Mouse (Mus musculus): Measurements from ENCODE around the gene Muc1.
A peak's percentile ranks its signal among the peaks of the same experiment; 100 is the strongest.

The Muc1 gene

DNA sequence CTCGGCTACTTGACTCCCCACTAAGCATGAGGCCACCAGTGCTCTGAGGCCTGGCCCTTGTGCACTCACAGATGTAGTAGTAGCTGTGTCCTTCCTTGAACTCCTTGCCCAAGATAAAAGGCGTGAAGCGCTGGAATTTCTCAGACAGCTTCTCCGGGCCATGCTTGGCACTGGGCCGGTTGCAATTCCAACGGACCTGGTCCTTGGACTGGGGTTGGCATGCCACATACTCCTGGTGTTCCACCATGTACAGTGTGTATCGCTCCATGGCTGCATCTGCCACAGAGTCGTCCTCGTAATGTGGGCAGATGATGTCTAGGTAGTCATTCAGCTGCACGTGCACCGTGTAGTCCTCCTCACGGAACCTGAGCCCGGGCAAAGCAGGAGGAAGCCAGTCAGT is 47.2 kb downstream of the Muc1 start:
- no peak for DNase-seq

DNA sequence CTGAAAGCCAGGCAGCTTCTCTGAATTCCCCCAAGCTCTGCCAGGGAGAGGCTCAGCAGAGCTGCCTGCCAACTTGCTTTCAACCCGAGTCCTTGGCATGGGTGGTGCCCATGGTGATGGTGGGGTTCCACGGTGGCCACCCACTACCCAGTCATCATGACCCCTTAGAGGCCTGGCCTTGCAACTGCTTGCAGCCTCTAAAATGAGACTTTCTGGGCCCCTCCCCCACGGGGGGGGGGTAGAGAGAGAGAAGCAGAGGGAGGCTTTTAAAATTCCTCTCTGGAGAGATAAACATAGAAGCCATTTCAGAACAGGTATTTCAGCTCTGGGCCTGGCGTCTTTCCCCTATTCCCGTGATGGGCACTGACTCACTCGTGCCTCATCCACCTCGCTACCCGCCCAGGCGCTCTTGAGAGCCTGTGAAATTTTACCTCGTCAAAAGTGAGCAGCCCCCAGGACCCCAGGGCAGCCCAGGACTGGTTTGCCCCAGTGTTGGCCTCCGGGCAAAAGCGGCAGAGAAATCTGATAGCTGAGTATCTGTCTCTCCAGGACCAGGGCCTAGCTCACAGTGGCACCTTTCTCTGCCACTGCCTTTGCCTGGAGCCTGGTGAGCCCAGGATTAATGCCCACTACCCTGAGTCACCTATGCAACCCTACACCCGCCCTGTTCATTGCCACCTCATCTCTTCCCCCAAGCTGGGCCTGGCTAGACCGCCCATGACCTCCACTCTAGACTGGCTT is 48.6 kb downstream of the Muc1 start:
- no peak for DNase-seq

DNA sequence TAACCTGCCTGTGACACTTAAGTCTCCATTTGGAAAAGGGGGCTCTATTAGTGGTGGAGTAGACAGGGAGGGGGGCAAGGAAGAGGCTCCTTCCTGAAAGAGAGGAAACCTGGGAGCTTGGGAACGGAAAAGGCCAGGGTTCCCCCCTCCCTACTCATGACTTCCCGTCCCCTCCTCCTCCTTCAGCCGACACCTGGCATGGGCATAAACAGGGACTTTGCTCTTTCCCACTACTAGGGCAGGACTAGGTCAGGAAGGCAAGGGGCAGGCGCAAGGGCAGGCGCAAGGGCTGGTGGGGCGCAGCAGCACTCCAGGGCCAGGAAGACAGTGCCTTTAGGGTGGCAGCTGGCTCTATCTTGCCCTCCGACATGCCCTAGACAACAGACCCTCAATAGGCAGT is 49.2 kb downstream of the Muc1 start:
- no peak for DNase-seq

DNA sequence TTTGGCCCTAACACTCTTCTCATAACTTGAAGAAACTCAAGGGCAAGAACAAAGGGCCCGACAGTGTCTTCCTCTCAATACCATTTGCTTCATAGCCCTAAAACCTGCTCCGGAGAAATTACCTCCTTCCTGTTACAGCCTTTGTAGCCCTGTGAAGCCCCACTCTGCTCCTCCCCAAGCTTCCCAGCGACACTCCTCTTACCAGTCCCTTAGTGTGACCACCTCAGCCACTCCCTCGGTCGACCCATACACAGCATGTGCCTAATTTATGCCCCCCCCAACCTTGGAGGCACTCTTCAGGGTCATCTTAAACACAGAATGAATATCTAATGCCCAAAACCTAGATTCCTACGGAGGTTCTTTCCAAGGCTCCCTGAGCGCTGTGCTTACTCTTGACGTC is 49.8 kb downstream of the Muc1 start:
- DNase-seq = no peak

DNA sequence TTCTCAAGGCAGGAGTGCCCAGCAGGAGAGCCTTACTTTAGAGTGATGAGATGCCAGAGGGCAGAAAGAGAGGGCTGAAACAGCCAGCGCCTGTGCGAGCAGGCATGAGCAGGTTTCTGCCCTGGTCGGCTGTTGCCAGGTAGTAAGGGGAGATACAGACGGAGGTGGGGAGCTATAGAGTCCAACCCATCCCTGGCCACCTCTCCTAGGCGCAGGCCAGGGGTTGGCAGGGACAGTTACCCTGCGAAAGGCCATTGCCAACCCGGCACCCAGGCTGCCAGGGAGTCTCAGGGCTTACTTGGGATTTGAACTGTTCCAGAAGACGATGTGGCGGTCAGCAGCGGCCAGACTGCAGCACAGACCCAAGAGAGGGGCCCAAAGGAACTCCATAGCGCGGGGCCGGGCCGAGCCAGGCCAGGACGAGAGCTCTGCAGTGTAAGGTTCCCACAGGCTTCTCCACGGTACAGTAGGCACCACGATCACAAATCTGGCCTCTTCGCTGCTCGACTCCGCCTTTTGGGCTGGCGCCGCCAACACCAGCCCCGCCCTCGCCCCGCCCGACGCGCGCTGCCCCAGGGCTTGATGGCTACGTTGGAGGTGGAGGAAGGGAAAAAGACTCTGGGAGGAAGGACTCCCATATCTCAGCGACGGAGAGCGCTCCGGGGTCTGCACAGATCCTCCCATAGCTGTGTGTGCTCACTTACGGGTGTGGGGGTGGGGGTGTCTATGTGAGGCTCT is 50.5 kb downstream of the Muc1 start:
- no peak for DNase-seq

DNA sequence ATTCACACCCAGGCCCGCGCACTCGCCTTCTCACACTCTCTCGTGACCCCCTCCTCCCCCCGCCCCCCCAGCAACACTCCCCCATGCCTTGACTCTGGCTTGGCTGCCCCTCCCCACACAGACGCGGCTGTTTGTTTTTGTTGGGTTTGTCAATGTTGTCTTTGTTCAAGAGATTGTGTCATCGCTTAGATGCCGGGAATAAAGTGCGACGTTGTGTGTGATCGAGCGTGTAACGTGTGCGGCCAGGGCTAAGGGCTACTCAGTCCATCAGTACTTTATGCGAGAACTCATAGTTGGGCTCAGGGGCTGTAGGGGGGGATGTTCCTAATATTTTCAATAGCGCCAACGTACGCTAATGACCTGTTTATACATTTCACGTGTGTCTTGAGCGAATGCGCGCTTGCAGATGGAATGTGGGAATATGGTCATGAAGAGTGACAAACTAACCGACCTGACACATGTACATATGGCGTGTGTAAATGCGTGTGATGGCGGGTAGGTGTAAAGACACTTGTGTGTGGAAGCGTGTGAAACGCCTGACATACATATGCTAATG is 51.3 kb downstream of the Muc1 start:
- DNase-seq = no peak

DNA sequence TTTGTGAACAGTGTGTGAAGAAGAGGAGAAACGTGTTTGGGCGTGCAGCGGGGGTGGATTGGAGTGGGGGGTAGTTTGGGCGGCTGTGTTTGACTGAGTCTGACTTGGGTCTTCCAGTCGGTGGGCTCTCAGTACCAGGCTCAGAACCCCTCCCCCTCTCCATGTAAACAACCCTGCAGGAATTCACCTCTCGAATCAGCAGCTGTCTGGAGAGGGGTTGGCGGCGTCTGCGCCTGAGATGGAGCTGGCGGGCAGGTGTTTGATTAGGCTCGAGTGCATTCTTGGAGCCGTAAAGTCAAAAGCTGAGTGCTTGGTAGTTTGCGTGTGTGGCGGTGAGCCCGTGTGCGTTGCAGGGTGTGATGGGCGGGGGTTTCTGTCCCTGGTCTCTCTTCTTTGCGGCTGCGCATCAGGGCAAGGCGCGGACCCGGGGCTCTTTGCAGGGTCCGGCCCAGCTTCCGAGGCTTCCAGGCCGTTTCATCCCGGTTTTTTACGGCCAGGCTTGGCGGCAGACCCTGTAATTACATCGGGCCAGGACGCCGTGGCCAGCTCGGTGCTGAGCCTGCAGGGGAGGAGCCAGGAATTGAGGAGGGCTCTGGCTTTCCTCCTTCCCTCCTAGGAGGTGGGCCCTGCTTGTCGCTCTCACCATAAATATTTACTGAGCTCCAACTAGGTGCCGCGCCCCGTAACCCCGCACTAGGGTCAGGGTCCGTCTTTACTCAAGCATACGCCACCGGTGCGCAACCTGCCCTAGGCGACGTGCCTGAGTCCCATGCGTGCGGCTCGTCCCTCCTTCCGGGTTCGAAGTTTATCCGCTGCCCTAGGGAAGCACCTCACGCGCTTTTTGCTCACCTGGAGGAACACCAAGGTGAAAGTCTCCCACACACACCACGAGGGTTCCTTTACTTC is 52.0 kb downstream of the Muc1 start, which contains the start of gene Efna1:
TSS of gene Efna1 (minus strand) at position 537 of the 906 bp plus-strand sequence.
- no peak for DNase-seq

DNA sequence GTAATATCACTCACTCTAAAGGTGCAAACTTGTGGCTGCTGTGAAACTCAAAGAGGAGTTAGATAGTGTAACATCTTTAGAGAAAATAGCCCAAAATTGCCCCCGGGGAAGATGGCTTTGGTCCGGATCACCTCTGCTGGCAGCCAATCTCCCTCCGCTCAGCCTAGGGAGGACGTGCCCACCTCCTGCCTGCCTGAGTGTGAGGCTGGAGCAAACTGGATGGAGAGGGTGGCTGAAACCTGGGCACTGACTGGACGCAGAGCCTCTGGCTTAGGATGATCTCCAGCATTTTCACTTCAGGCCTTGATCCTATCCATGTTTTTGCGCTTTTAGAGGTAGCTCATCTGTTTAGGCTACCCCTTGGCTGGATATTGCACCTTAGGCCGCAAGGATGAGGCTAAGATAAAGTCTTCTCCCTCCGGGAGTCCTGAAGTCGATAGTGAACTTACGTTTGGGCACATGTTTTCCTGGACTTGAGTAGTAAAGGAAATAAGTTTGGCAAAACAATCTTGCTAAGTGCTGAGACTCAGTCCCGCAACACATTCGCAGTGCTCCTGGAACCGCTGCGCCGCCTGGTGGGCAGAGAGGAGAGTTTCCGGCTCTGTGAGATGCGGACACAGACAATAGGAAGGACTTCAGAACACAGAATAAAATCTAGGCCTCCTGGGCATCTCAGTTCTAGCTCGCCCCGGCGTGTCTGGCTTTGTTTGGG is 52.9 kb downstream of the Muc1 start:
- peak; percentile 85 for DNase-seq

DNA sequence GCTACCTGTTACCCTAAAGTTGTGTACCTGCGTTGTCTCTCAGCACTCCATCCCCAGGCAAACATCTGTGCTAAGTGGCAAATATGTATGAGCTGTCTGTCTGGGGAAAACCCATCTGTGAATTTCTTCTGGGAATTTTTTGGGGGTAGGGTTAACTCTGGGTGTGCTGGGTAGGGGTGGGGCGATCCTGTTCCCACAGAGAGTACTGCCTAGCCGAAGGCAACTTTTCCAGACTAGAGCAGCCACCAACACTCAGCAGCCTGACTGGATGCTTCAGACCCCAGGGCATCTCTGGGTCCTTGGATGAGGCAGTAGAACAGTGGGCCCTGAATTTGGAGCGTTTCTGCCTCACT is 53.4 kb downstream of the Muc1 start:
- DNase-seq = no peak

All from thymus, postnatal 25 days (tissue).